Mouse (Mus musculus): ENCODE results near the gene Acsl1. TPM values are rescaled to one million over a fixed set of nuclear protein-coding genes. Genes with fewer than 3 reads are reported as not detected.

Gene Acsl1
- polyA plus RNA-seq, 1 experiment from 2014 or later = 21.0 TPM

DNA sequence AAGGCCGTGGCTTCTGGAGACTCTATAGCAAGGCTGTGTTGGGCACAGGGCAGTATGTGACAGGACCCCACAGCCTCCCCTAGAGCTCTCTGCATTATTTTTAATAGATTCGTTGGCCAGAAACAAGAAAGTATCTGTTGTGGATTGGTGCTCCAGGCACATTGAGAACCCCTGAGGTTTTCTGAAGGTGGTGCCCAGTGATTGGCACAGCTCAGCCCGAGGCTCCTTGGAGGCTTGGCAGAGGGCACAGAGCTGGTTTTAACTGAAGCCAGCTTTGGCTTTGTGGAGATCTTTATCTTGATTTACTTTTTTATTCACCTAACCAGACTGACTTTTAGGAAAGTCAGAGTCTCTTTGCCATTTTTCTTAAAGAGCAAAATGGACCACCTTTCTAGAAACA lies 38.6 kb downstream of the Acsl1 start:
- Histone ChIP-seq H3K4me3 (no peak overlapping the region), H3K4me2 (no peak overlapping the region), H3K27ac (replicated peaks) (no peak overlapping the region), H3K9ac (no peak overlapping the region), H3K4me1 (no peaks in the 10 kb centered on the region; the same call in 1 of the 2 replicates), H3K9me3 (no peaks in the 10 kb centered on the region), H3K36me3 (peaks cover 36% of the 10 kb centered on the region), H3K27me3 (replicated peaks) (no peaks in the 10 kb centered on the region)
- ATAC-seq (ENCODE audit: extremely low read depth, insufficient number of reproducible peaks, low FRiP score, low TSS enrichment) = no peak
- WGBS = 79% methylated on average over 3 of the region's 3 CpGs

DNA sequence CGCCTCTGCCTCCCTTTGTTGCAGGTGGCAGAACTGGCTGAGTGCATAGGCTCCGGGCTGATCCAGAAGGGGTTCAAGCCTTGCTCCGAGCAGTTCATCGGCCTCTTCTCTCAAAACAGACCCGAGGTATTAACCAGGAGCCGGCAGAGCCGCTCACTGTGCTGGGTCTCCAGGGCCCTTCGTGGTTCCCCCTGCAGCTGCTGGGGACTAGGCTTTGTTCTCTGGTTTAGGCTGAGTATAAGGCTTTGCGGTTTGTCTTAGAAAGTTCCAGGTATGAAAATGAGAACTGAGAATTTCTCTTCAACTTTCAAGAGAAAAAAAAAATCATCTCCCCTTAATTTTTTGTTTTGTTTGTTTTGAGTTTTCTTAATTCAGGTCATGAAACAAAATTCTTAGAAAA lies 40.5 kb downstream of the Acsl1 start:
- no peaks in the 10 kb centered on the region for H3K27me3 ChIP-seq (replicated peaks)
- H3K9me3 ChIP-seq = no peaks in the 10 kb centered on the region
- peaks cover 34% of the 10 kb centered on the region for H3K36me3 ChIP-seq
- H3K4me2 ChIP-seq = no peak overlapping the region
- ATAC-seq (ENCODE audit: extremely low read depth, insufficient number of reproducible peaks, low FRiP score, low TSS enrichment) = no peak
- WGBS = 84% methylated on average over 9 of the region's 9 CpGs
- no peak overlapping the region for H3K4me3 ChIP-seq
- no peak overlapping the region for H3K9ac ChIP-seq
- H3K4me1 ChIP-seq = no peaks in the 10 kb centered on the region; the same call in 1 of the 2 replicates
- H3K27ac ChIP-seq (replicated peaks) = no peak overlapping the region

DNA sequence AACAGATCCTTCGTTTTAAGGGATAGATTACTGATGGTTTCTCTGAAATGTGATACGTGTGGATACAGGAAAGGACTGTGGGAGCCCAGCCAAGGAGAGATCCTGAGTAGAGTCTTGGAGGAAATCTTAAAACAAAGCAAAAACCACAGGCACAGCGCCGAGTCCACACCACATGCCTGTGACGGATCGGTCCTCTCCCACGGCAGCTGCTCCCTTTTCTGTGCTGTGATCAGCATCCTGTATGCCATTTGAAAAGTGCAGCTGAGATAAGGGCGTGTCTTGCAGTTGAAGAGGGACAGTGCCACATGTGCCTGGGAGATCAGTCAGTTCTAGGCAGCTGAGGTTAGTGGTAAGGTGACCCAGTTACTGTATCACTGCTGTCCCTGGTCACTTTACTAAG lies 41.7 kb downstream of the Acsl1 start:
- Histone ChIP-seq H3K4me3 (no peak overlapping the region), H3K9me3 (no peaks in the 10 kb centered on the region), H3K27me3 (replicated peaks) (no peaks in the 10 kb centered on the region), H3K4me1 (no peaks in the 10 kb centered on the region; the same call in 1 of the 2 replicates), H3K4me2 (no peak overlapping the region; the same call in 1 of the 2 replicates), H3K27ac (replicated peaks) (no peak overlapping the region), H3K36me3 (peaks cover 28% of the 10 kb centered on the region), H3K9ac (0 out of 2 replicates have a peak overlapping the region, but pooled peaks have one; percentile 15)
- no peak for ATAC-seq (ENCODE audit: extremely low read depth, insufficient number of reproducible peaks, low FRiP score, low TSS enrichment)
- WGBS = 35% methylated on average over 8 of the region's 8 CpGs

DNA sequence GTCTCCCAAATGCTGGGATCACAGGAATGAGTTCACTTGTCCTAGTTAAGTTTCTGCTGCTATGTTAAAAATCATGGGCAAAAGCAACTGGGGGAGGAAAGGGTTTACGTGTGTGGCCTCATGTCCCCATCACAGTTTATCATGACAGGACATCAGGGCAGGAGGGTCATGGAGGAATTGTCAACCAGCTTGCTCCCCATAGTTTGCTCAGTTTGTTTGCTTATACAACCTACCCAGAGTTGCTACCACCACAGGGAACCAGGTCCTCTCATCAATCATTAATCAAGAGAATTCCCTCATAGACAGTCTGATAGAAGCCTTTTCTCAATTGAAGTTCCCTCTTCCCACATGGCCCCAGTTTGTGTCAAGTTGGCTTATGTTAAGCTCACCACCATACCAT lies 43.2 kb downstream of the Acsl1 start:
- WGBS = 81% methylated on average over 1 of the region's 1 CpGs
- Histone ChIP-seq H3K4me2 (no peak overlapping the region), H3K27ac (replicated peaks) (no peak overlapping the region), H3K4me1 (no peaks in the 10 kb centered on the region; the same call in 1 of the 2 replicates), H3K9ac (no peak overlapping the region), H3K9me3 (no peaks in the 10 kb centered on the region), H3K27me3 (replicated peaks) (no peaks in the 10 kb centered on the region), H3K4me3 (no peak overlapping the region), H3K36me3 (peaks cover 34% of the 10 kb centered on the region)
- ATAC-seq (ENCODE audit: extremely low read depth, insufficient number of reproducible peaks, low FRiP score, low TSS enrichment) = no peak

DNA sequence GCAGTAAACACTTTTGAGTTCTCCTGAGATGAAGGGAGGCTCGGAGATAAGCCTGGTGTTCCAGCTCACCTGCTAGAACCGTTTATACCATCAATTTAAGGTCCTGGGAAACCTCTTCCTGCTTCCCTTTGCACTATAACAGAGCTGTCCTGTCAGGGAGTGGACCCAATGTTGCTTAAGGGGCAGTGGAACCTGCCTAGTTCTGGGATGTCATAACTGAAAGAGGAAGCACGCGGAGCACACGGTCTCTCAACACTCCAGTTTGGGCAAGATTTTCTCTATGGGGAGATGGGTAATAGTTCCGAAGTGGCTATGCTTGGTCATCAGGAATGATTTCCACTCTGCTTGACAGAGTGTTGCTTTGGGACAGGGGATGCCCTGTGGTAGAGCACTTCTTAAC lies 49.8 kb downstream of the Acsl1 start:
- WGBS = 78% methylated on average over 6 of the region's 6 CpGs

DNA sequence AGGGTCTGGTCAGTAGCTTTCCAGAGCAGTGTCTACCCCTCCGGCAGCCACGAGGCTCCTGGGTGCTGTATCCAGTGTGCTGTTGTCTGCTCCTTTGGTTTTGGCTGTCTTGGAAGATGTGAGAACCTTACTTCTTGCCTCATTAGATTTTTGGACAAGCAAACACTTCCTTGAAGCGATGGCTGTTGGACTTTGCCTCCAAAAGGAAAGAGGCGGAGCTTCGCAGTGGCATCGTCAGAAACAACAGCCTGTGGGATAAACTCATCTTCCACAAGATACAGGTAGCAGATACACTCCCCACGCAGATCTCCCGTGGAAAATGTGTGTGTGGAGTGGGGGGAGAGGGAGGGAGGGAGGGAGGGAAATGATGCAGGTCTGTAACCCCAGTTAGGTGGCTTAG lies 55.3 kb downstream of the Acsl1 start:
- no peak overlapping the region for H3K27ac ChIP-seq (replicated peaks)
- 85% methylated on average over 8 of the region's 8 CpGs for WGBS
- peaks cover 52% of the 10 kb centered on the region for H3K36me3 ChIP-seq
- no peaks in the 10 kb centered on the region for H3K4me1 ChIP-seq
- H3K4me2 ChIP-seq = no peak overlapping the region
- no peaks in the 10 kb centered on the region for H3K9me3 ChIP-seq
- H3K27me3 ChIP-seq (replicated peaks) = no peaks in the 10 kb centered on the region
- no peak for ATAC-seq (ENCODE audit: extremely low read depth, insufficient number of reproducible peaks, low FRiP score, low TSS enrichment)
- no peak overlapping the region for H3K9ac ChIP-seq
- no peak overlapping the region for H3K4me3 ChIP-seq

More for the DNA sequence above, 49.8 kb downstream of the Acsl1 start:
- no peak overlapping the region for H3K27ac ChIP-seq (replicated peaks)
- H3K9me3 ChIP-seq = no peaks in the 10 kb centered on the region
- H3K4me1 ChIP-seq = no peaks in the 10 kb centered on the region
- no peak overlapping the region for H3K4me2 ChIP-seq
- H3K9ac ChIP-seq = no peak overlapping the region
- no peaks in the 10 kb centered on the region for H3K27me3 ChIP-seq (replicated peaks)
- H3K4me3 ChIP-seq = no peak overlapping the region
- peaks cover 45% of the 10 kb centered on the region for H3K36me3 ChIP-seq
- ATAC-seq (ENCODE audit: extremely low read depth, insufficient number of reproducible peaks, low FRiP score, low TSS enrichment) = no peak

DNA sequence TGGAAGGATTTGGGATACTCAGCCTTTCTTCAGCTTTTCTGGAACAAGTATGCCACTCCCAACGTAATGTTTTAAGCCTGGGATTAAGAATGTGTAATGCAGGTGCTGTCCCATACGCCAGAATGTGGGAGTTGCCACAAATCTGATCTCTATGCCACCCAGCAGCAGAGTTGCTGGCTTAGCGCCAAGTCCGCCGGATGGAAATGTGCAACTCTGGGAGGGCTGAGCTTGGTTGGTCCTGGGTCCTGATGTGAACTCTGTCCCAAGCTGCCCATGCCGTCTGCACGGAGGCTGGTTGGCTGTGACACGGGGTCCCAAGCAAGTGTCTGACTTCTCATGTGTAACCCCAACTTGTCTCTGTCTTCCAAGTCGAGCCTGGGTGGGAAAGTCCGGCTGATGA lies 56.0 kb downstream of the Acsl1 start:
- 63% methylated on average over 10 of the region's 10 CpGs for WGBS
- ATAC-seq (ENCODE audit: extremely low read depth, insufficient number of reproducible peaks, low FRiP score, low TSS enrichment) = no peak

DNA sequence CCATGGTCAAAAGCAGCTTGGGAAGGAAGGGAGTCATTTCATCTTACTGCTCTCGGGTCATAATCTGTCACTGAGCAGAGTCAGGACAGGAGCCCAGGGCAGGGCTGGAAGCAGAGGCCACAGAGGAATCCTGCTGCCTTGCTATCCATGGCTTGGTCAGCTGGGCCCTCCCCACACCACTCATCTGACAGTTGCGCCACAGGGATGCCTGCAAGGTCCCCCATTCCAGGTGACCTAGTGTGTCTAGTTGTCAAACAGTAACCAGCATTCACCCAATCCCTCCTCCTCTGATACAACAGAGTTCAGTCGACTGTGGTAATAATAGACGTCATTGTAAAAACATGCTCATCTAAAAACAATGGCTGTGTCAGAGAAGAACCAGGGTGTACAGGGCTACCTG lies 58.7 kb downstream of the Acsl1 start:
- H3K4me2 ChIP-seq = no peak overlapping the region
- no peaks in the 10 kb centered on the region for H3K27me3 ChIP-seq (replicated peaks)
- no peak for ATAC-seq (ENCODE audit: extremely low read depth, insufficient number of reproducible peaks, low FRiP score, low TSS enrichment)
- no peak overlapping the region for H3K9ac ChIP-seq
- H3K9me3 ChIP-seq = no peaks in the 10 kb centered on the region
- peaks cover 75% of the 10 kb centered on the region for H3K36me3 ChIP-seq
- WGBS = 73% methylated on average over 4 of the region's 4 CpGs
- no peak overlapping the region for H3K4me3 ChIP-seq
- H3K4me1 ChIP-seq = no peaks in the 10 kb centered on the region
- no peak overlapping the region for H3K27ac ChIP-seq (replicated peaks)

More for the DNA sequence above, 56.0 kb downstream of the Acsl1 start:
- Histone ChIP-seq H3K9ac (no peak overlapping the region), H3K4me3 (no peak overlapping the region), H3K9me3 (no peaks in the 10 kb centered on the region), H3K4me2 (no peak overlapping the region), H3K27ac (replicated peaks) (no peak overlapping the region), H3K36me3 (peaks cover 54% of the 10 kb centered on the region), H3K4me1 (no peaks in the 10 kb centered on the region), H3K27me3 (replicated peaks) (no peaks in the 10 kb centered on the region)

DNA sequence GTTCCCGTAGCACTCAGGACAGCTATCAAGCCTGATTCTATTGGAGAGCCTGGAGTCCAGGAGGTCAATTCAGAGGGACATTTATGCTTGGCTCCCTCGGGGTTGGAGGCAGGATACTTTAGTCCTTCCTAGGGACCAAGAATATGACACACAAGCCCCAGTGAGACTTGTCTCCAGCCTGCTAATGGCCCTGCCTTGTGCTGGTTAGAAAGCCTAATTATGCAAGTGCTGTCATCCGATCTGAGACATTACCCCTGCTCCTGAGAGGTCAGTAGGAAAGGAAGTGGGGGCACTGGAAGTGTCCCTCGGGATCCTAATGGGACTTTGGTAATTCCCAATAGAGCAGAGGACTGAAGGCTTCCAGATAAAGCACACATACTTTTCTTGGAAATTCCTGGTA lies 59.7 kb downstream of the Acsl1 start:
- H3K4me3 ChIP-seq = no peak overlapping the region
- no peak overlapping the region for H3K27ac ChIP-seq (replicated peaks)
- no peaks in the 10 kb centered on the region for H3K4me1 ChIP-seq
- no peak overlapping the region for H3K4me2 ChIP-seq
- H3K9me3 ChIP-seq = no peaks in the 10 kb centered on the region
- peaks cover 76% of the 10 kb centered on the region for H3K36me3 ChIP-seq
- 53% methylated on average over 4 of the region's 4 CpGs for WGBS
- no peaks in the 10 kb centered on the region for H3K27me3 ChIP-seq (replicated peaks)
- no peak for ATAC-seq (ENCODE audit: extremely low read depth, insufficient number of reproducible peaks, low FRiP score, low TSS enrichment)
- H3K9ac ChIP-seq = no peak overlapping the region

DNA sequence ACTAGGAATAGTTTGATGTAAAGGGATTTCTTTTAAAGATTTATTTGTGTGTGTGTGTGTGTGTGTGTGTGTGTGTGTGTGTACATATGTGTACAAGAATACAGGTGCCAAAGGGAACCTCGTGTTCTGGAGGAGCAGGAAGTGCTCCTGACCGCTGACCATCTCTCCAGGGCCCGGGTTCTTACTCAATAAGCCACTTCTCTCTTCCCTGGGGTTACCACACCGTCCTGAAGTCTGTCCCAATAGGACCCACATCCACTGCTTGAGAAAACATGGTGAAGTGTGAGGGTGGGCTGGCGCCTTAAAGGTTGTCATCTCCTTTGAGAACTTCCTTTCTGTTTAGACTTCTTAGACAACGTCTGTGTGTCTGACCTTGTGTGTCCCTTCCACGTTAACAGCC lies 63.1 kb downstream of the Acsl1 start:
- H3K9ac ChIP-seq = no peak overlapping the region
- no peak overlapping the region for H3K4me3 ChIP-seq
- no peak overlapping the region for H3K4me2 ChIP-seq
- WGBS = 80% methylated on average over 7 of the region's 7 CpGs
- no peak overlapping the region for H3K27ac ChIP-seq (replicated peaks)
- no peak for ATAC-seq (ENCODE audit: extremely low read depth, insufficient number of reproducible peaks, low FRiP score, low TSS enrichment)
- H3K4me1 ChIP-seq = no peaks in the 10 kb centered on the region
- H3K27me3 ChIP-seq (replicated peaks) = no peaks in the 10 kb centered on the region
- H3K9me3 ChIP-seq = no peaks in the 10 kb centered on the region
- H3K36me3 ChIP-seq = peaks cover 72% of the 10 kb centered on the region

DNA sequence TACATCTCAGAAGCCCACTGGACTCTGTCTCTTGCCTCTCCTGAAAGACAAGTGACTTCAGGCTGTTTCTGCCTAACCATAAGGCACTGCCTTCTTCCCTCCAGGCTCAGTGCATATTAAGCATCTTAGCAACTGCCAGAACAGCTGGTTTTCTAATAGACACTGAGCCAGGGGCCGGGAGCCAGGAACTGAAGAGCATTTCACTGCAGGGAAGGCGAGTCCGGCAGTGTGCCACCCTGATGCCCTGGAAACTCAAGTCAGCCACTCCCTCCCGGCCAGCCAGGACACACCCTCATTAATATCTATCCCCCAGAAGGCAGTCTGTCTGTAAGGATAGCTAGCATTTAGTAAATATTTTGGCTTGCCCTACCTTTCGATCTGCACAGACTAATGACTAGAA lies 68.9 kb downstream of the Acsl1 start:
- Histone ChIP-seq H3K36me3 (peaks cover 19% of the 10 kb centered on the region), H3K4me3 (no peak overlapping the region), H3K4me1 (no peaks in the 10 kb centered on the region), H3K4me2 (no peak overlapping the region), H3K27ac (replicated peaks) (no peak overlapping the region), H3K27me3 (replicated peaks) (no peaks in the 10 kb centered on the region), H3K9ac (no peak overlapping the region), H3K9me3 (no peaks in the 10 kb centered on the region)
- ATAC-seq (ENCODE audit: extremely low read depth, insufficient number of reproducible peaks, low FRiP score, low TSS enrichment) = no peak
- 71% methylated on average over 5 of the region's 5 CpGs for WGBS

DNA sequence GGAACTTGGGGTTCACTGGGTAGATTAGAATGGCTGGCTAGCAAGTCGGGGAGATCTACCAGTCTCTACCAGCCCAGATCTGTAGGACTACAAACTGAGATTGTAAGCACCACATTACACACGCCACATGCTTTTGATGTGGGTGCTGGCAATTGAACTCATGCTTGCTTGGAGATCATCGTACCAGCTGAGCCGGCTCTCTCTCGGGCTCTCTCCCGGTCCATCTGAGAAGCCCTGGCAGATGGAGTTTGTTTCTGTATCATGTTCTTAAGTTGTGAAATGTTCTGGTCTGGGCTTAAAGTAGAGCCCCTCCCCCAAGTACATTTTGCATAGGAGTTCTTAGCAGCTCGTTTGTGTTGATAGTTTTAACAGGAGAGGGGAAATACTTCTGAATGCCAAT lies 72.4 kb downstream of the Acsl1 start:
- ATAC-seq (ENCODE audit: extremely low read depth, insufficient number of reproducible peaks, low FRiP score, low TSS enrichment) = no peak
- Histone ChIP-seq H3K36me3 (no peaks in the 10 kb centered on the region), H3K9me3 (no peaks in the 10 kb centered on the region), H3K27me3 (replicated peaks) (no peaks in the 10 kb centered on the region), H3K27ac (replicated peaks) (no peak overlapping the region), H3K4me2 (no peak overlapping the region), H3K9ac (no peak overlapping the region), H3K4me1 (peaks cover 14% of the 10 kb centered on the region), H3K4me3 (no peak overlapping the region)
- 74% methylated on average over 7 of the region's 7 CpGs for WGBS

Data from heart, embryonic 13.5 days (tissue).